Mouse (Mus musculus) fat pad, adult 2 months (tissue): Measurements from ENCODE around the gene Cyp2w1.
"Not testable (repeated sequence)": the region's sequence is repeated elsewhere in the genome, so short reads cannot be mapped to it uniquely, and the experiment has no call there.

ENCODE experiments used
- DNase-seq: peaks from one replicate; pipeline ENCODE4 v3.0.0-alpha.2; 2011; ENCODE audit warnings: low read depth, low spot score; ENCODE audit errors: extremely low read depth

The Cyp2w1 gene

DNA sequence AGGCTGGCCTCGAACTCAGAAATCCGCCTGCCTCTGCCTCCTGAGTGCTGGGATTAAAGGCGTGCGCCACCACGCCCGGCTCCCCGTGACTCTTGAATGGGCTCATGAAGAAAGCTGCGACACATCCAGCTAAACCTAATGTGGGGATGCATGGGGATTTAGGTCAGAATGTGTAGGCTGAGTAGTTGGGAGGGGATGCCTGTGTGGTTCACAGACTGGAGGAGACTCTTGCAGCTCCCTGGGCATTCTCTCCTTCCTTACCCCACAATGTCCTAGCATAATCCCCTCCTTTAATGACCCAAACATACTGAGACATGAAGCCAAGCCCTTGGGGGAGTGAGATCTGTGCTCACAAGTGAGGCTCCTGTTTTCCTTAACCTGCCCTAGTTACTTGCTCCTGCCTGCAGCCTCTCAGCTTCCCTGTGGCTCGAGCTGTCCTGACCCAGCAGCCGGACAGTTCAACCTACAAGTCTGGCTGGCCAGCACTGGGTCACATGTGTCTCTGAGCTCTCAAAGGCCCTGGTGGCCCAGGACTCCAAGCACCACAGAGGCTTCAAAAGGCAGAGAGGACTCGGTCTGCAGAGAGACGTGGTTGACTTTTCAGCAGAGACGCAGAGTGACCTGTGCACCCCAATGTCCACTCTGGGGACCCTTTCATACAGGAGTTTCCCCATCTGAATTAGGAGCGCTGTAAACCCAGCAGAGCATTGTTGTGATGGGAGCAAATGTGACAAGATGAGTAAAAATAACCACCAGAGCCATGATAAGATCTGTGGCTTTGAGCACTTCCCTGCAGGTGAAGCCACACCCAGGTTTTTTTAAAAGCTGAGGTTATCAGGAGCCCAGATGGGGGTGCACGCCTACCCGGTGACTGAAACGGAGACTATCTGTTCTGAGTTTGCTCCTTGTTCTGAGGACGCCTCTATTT, 29.4 kb downstream of the Cyp2w1 start:
- DNase-seq: peak; percentile 56

DNA sequence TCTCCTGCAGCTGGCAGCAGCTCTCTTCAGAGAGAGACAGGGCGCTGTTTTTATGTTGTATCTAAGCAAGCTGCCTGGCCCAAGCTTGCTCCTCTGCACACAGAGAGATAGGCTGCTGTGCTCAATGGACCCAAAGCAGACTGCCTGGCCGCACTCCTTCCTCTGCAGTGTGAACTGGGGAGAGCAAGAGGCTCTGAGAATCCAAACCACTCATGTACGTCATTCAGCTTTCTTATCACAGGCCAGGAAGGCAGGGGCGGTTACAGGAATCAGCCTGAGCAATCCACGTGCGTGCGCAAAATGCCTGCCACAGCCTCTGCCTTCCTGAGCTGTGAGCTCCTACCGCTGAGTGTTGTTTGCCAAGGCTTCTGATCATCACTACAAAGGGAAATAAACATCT, 30.3 kb downstream of the Cyp2w1 start:
- no peak for DNase-seq

DNA sequence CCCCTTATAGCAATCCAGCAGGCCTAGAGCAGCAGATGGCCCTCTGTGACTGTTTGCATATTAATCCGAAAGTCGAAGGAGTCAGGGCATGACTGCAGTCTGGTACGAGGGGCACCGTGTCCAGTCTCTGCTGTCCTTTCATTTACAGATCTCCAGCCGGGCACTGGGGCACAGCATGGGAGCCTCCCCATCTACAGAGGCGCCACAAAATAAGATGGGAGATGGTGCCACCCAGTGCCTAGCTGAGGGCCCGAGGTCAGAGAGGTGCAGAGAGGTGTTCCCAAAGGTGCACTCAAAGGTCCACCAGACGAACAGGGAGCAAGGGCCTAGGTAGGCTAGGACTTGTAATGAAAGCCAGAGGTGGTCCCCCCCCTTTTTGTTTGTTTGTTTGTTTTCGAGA, 30.8 kb downstream of the Cyp2w1 start:
- DNase-seq: no peak

DNA sequence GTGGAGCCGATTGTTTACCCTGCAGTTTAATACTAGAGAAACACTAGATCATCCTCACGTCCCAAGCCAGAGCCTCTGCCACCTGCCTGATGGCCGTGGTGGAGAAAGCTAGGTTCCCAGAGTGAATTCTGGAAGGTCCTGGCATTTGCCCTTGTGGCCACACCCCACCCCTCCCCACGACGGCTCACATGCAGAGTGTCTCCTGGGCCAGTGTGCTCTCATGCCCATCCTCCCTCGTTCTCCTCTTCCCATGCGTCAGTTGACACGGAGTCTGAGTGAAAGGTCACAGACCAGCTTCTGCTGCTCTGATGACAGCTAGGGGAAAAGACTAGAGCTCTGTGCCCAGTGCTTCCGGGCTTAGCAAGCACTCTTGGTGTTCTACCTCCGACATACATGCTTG, 32.1 kb downstream of the Cyp2w1 start:
- no peak for DNase-seq

DNA sequence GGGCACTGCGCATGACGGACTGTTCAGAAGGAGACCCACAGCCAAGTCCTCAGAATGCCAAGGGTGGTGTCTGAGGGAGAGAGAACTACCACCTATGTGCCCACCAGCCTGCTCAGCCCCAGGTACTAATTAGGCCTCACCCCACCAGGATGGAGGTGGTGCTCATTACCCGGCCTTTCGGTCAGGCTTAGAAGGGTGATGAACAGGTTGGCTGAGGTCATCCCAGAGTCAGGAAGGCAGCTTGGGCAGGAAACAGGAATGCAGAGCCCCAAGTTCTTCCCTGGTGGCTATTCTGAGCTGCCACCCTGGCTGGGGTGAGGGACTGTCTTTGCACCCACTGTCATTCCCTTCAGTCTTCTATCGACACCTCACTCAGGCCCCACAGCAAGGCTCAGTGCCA, 33.6 kb downstream of the Cyp2w1 start:
- no peak for DNase-seq

DNA sequence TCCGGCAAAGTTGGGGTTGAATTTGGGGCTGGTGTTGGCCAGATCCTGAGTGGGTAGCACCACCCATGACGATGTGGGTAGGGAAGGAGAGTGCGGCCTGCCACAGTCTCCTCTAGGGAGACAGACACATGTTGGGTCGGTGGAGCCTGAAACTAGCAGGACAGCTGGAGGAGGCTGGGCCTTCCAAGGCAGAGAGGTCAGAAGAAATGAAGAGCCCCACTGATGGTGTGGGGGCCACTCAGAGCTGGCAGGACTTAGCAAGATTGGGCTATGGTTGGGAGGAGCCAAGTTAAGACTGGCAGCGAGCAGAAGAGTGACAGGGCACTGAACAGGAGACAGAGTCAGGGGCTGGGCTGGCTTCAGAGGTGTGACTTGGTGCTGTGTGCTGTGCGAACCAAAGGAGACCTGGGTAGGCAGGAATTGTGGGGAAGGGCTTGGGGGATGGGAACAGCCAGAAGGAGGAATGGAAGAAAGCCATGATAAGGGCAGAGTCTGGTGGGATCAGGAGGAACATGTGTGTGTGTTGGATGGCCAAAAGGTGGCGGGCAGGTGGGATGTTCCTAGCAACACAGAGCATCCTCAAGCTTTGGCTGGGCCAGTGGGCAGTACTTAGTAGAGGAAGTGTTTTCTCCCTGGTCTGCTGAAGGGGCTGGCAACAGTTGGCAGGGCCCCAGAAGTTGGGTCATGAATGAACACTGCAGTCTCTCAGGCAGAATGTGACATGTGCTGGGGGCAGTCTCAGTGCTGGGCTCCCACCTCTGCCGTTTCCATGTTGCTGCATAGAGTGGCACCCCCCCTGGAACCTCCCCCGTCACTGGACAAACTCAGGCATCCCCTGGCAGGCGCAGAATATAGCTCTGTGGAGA, 35.1 kb downstream of the Cyp2w1 start:
- no peak for DNase-seq

DNA sequence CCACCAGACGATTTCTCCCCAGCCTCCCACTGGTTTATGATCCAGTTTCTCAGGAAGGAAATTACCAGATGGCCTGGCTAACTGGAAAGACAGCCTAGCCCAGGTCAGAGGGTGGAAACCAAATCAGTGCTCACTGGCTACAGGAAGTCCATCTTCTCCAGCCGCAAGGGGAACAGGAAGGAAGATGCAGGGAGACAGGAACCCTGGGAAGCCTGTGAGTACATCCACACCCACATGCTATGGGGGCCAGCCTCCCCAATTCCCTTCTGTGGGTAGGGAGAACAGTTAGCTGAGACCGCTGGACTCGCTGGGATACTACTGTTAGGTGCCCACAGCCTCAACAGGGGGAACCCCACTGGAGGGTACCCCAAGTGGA, 35.8 kb downstream of the Cyp2w1 start:
- DNase-seq: no peak

DNA sequence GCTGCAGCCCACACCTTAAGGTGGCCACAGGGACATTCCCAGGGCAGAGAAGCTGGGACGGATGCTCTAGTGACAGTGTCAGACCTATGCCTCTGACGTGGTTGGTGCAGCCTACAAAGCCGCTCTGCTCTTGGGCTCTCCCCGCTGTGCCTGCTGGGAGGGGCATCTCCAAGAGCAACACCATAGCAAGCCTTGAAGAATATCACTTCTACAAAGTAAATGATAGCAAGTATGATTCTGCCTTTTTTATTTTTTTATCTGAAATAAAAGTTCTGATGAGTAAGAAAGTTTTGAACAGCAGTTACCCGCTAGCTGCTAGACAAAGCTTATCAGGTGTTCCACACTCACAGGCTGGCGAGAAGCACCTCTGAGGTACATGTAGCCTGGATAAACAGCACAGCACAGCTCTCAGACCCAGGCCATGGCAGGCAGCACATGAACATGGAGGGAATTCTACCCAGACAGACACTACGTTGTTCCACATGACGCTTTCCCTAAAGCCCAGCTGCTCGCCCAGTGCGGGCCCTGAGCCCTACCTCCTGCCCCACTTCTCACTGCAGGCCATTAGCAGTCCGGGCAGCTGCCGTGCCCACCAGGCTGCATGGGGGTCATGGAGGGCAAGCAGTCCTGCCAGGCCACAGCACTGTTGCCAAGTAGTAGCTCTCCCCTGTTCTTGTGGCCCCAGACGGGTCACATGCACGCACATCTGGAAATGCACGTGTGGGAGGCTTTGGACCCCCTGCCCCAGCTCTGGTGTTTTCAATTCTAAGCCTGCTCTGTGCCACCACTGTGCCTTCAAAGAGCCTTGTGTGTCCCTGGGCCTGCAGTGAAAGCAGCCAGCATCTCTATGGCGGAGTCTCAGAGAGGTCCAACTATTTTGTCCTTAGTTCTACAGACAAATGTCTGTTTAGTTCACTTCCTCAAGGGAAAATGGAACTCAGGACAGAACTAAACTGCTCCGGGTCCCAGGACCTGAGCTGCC, 36.6 kb downstream of the Cyp2w1 start:
- no peak for DNase-seq

DNA sequence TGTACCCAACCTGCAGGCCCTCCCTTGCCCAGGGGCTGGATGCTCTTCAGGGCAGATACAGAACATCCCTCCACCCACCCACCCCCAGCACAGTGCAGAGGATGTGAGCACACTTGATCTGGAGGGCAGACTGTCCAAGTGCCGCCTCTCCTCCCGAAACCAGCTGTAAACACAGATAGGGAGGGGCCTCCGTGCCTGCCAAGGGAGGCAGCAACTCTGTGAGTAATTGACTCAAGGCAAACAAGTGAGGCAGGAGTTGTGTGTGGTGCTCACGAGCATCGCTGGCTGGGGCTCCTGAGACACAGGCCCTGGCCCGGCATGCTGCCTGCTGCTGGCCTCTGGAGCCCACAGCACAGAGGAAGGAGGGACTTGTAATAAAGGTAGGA, 37.3 kb downstream of the Cyp2w1 start:
- no peak for DNase-seq

DNA sequence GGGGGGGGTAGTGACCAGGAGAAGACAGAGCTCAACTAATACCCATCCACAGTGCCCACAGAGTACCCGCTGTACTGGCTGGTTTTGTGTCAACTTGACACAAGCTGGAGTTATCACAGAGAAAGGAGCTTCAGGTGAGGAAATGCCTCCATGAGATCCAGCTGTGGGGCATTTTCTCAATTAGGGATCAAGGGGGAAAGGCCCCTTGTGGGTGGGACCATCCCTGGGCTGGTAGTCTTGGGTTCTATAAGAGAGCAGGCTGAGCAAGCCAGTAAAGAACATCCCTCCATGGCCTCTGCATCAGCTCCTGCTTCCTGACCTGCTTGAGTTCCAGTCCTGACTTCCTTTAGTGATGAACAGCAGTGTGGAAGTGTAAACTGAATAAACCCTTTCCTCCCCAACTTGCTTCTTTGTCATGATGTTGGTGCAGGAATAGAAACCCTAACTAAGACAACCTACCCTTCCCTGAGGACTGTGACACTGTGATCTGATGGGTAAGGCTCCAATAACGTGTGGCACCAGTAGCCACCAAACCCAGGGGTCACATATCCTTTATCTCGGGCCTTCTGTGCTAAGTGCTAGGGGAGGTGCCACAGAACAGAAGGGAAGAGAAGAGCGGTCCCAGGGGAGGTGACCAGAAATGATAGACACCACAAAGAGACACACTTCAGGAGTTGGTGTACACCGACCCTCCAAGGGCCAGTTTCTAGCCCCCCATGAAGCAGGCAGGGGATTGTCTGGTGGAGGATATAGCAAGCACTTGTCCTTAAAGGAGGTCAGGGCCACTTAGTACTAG, 38.1 kb downstream of the Cyp2w1 start:
- not testable (repeated sequence) for DNase-seq

DNA sequence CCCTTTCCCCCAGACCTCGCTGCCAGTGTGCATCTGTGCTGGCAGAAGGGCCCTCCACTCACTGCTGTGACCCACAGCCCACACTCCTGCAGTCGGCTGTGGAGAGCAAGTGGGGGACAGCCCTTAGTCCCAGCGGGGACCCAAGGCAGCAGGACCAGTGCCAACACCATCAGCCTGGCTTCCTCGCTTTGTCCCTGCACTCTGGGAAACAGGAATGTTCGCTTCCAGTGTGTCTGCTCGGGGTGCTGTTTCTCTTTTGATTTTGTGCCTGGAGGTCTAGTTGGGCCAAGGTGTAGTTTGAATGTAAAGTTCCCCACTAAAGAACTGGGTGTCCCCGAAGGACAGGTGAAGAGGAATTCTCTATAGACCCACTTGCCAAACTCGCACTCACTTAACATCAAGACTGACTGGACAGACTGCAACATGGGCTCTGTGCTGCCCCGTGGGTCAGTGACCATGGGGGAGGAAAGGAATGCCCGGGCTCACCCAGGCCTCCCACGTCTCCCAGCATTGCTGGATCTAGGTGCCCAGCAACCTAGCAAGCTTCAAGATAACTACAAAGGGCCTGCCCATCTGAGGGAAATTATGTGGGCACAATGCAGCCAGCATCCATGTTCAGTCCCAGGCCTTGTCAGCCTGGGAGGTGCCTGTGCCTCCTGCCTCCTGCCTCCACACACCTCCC, 39.0 kb downstream of the Cyp2w1 start:
- DNase-seq: no peak

DNA sequence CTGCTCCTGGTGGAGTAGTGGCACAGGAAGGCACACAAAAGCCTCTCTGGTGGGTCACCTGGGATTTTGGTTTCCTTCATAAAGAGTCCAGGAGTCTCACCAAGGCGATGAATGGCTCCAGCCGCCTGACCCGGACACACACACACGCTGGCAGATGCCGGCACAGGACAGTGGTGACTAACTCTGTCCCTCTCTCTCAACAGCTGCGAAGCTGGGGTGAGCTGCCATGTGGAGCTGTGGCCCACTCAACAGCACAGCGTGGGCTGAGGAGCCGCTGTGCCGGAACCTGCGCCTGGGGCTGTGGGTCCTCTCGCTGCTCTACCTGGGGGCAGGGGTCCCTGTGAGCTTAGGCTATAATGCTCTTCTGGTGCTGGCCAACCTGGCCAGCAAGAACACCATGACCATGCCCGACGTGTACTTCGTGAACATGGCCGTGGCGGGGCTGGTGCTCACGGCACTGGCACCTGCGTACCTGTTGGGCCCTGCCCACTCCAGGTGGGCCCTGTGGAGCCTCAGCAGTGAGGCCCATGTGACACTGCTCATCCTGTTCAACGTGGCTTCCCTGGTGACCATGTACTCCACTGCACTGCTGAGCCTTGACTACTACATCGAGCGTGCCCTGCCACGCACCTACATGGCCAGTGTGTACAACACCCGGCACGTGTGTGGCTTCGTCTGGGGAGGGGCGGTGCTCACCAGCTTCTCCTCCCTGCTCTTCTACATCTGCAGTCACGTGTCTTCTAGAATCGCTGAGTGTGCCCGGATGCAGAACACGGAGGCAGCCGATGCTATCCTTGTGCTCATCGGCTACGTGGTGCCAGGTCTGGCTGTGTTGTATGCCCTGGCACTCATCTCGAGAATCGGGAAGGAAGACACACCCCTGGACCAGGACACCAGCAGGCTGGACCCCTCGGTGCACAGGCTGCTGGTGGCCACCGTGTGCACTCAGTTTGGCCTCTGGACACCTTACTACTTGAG, 40.1 kb downstream of the Cyp2w1 start:
- DNase-seq: no peak

DNA sequence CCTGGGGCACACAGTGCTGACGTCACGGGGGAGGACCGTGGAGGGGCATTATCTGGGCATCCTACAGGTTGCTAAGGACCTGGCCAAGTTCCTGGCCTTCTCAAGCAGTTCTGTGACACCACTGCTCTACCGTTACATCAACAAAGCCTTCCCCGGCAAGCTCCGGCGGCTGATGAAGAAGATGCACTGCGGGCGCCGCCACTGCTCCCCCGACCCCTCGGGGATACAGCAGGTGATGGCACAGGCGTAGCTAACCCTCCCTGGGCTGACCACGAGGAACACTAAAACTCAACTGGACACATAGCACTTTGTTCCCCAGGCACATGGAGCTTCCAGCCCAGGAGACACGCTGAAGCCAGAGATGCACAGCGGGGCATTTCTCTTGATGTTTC, 40.8 kb downstream of the Cyp2w1 start:
- no peak for DNase-seq

DNA sequence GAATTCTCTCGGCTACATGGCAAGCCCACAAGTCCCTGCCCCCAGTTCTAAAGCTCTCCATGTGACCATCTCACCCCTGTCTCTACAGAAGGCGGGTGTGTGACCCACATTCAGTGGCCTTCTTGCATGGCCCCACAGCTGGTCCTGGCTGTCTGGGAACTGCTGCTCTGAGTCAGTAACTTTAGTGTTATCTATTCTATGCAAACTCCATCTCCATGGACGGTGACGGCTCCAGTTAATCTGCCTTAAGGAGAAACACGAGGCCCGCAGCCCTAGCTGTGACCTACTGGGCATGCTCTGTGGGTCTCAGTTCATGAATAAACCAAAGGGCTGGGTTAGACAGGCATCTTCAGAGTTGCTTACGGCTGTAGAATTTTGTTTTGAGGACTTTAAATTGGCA, 42.0 kb downstream of the Cyp2w1 start:
- DNase-seq: no peak

DNA sequence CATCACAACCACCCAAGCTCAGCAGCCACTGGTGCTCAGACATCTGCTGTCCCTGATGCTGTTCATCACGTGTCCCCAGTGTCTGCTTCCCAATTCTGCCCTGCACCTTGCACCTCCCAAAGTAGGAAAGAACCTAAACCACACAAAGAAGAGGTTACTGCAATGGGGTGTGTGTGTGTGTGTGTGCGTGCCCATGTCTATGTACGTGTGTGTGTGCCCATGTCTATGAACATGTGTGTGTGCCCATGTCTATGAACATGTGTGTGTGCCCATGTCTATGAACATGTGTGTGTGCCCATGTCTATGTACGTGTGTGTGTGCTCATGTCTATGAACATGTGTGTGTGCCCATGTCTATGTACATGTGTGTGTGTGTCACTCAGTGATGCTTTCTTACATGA, 43.1 kb downstream of the Cyp2w1 start:
- DNase-seq: no peak

DNA sequence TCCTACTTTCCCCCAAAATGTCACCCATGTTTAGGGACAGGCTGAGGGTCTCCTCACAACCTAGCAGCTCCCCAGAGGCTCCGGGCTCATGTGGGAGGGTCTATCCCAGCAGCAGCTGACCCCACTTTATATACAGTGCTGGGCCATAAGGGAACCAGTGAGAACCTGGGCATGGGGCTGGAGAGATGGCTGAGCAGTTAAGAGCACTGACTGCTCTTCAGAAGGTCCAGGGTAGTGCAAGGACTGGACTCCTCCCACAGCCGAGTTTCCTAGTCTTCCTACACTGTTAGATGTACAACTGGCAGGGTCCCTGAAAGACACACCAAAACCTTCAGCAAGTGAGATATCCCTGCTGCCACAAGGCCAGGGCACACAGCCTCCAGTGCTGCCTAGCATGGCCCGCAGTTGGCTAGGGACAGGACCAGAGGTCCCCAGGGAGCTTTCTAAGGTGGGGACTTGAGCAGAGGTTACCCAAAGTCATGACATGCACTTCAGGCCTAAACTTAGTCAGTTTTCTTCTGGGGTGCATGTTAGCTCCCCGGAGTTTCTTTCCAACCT, 45.0 kb downstream of the Cyp2w1 start:
- DNase-seq: no peak

DNA sequence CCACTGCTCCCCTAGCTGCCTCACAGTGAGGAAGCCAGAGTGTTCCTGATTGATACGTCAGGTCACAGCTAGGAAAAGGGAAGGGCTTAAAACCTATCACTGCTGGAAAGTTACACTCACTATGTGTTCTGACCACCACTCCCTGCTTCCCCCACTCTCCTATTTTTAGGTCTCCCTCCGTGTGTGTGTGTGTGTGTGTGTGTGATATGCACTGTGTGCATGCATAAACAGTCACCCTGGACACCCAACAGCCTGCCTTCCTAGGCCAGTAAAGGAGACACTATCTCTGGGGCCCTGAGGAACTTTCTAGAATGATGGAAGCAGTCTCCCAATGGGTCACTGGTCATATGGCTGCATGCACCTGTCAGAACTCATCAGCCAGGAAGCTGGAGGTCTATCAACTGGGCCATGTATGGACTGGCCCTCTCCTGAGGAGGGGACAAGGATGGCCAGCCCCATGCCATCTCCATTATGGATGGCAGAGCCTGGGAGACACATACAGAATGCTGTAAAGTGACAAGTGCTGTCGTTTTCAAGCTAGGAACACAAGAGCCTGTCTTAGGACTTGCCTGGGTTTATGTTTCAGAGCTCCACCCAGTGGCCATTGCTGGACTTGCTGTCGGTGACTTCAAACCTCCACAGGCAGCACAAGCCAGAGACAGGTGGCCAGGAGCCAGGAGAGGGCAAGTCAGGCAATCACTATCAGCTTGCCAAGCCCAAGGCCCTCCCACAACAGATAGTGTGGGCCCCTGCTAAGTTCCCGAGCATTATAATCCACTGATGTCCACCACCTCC, 45.7 kb downstream of the Cyp2w1 start:
- DNase-seq: no peak
